Mouse (Mus musculus): ENCODE measurements around the gene Arx. TPM values are rescaled to one million over a fixed set of nuclear protein-coding genes. Genes with fewer than 3 reads are reported as not detected.

The Arx gene
- polyA plus RNA-seq, 1 experiment: not detected

- H3K9me3 ChIP-seq (ENCODE audit: control insufficient read depth, low read length): peaks cover 27% of the 10 kb centered on the region
- peaks cover 100% of the 10 kb centered on the region for H3K27me3 ChIP-seq (ENCODE audit: control insufficient read depth)
- TF ChIP-seq GATA1 (IDR thresholded peaks at IDR 0.05; ENCODE audit: low read length): no peak
- TF ChIP-seq TAL1 (IDR thresholded peaks at IDR 0.05; ENCODE audit: low read length): no peak
- H3K4me1 ChIP-seq (ENCODE audit: control insufficient read depth): no peaks in the 10 kb centered on the region
- no peaks in the 10 kb centered on the region for H3K36me3 ChIP-seq (ENCODE audit: control insufficient read depth)
- no peak overlapping the region for H3K4me3 ChIP-seq (replicated peaks)
Measured at GRCm38 (mm10) chrX:93289851-93290380, 3.7 kb downstream of the Arx start.

DNA sequence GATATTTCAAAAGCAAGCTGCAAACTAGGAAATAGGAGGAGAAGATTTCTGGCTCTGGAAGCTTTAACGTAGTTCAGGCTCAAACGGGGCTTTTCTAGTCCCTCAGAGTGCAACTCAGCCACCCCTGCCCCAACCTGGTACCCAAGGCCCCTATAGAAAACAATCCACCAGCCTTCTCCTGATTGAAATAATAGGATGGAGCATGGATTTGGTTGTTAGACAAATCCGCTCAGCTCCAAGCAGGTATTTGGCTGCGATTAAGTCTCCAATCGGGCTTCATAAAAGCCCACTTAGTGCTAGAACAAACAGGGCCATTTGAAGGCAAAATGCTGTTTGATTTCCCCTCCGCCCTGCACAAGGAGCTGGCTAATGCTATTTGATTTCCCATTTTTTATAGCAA is 5.8 kb downstream of the Arx start:
- H3K4me3 ChIP-seq (replicated peaks): no peak overlapping the region
- H3K36me3 ChIP-seq (ENCODE audit: control insufficient read depth): no peaks in the 10 kb centered on the region
- H3K4me1 ChIP-seq (ENCODE audit: control insufficient read depth): no peaks in the 10 kb centered on the region
- TF ChIP-seq GATA1 (IDR thresholded peaks at IDR 0.05; ENCODE audit: low read length) (no peak), TAL1 (IDR thresholded peaks at IDR 0.05; ENCODE audit: low read length) (no peak)
- H3K9me3 ChIP-seq (ENCODE audit: control insufficient read depth, low read length): peaks cover 17% of the 10 kb centered on the region
- H3K27me3 ChIP-seq (ENCODE audit: control insufficient read depth): peaks cover 100% of the 10 kb centered on the region

- Histone ChIP-seq H3K4me1 (ENCODE audit: control insufficient read depth) (no peaks in the 10 kb centered on the region), H3K27me3 (ENCODE audit: control insufficient read depth) (peaks cover 100% of the 10 kb centered on the region), H3K9me3 (ENCODE audit: control insufficient read depth, low read length) (peaks cover 10% of the 10 kb centered on the region), H3K36me3 (ENCODE audit: control insufficient read depth) (no peaks in the 10 kb centered on the region), H3K4me3 (replicated peaks) (no peak overlapping the region)
- TF ChIP-seq GATA1 (IDR thresholded peaks at IDR 0.05; ENCODE audit: low read length) (no peak), TAL1 (IDR thresholded peaks at IDR 0.05; ENCODE audit: low read length) (no peak)
Measured at GRCm38 (mm10) chrX:93294736-93295490, 8.7 kb downstream of the Arx start.

DNA sequence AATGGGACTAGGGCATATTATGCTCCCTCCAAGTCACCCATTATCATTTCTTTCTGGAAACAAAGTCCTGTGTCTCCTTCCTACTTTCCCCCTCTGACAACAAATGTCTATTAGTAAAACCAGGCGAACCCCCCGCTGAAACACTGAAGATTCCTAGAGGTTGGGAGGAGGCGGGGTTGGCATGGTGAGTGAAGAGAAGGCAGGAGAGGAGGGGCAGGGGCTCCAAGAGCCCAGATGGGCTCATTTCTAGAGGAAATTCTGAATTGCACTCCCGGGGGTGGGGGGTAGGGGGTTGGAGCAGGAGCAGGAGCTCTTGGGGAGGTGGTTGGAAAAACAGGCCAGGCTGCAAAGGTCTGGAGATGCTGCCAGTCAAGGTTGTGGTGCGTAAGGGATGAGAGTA is 9.6 kb downstream of the Arx start:
- TF ChIP-seq TAL1 (IDR thresholded peaks at IDR 0.05; ENCODE audit: low read length) (no peak), GATA1 (IDR thresholded peaks at IDR 0.05; ENCODE audit: low read length) (no peak)
- Histone ChIP-seq H3K27me3 (ENCODE audit: control insufficient read depth) (peaks cover 100% of the 10 kb centered on the region), H3K4me3 (replicated peaks) (no peak overlapping the region), H3K9me3 (ENCODE audit: control insufficient read depth, low read length) (peaks cover 10% of the 10 kb centered on the region), H3K4me1 (ENCODE audit: control insufficient read depth) (no peaks in the 10 kb centered on the region), H3K36me3 (ENCODE audit: control insufficient read depth) (no peaks in the 10 kb centered on the region)

DNA sequence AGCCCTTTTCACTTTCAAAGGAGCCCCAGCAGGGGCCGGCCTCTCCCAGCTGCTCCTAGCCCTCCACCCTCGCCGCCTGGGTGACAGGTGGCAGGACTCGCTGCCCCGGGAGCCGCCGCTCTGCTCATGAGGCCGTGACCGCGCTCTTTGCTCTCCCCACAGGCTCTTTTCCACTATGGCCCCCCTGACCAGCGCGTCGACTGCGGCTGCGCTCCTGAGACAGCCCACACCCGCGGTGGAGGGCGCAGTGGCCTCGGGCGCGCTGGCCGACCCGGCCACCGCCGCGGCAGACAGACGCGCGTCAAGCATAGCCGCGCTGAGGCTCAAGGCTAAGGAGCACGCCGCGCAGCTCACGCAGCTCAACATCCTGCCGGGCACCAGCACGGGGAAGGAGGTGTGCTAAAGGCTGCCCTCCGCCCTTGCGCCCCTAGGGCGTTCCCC is 10.8 kb downstream of the Arx start:
- H3K4me1 ChIP-seq (ENCODE audit: control insufficient read depth): no peaks in the 10 kb centered on the region
- H3K27me3 ChIP-seq (ENCODE audit: control insufficient read depth): peaks cover 100% of the 10 kb centered on the region
- H3K36me3 ChIP-seq (ENCODE audit: control insufficient read depth): no peaks in the 10 kb centered on the region
- no peak overlapping the region for H3K4me3 ChIP-seq (replicated peaks)
- no peak for TF ChIP-seq GATA1 (IDR thresholded peaks at IDR 0.05; ENCODE audit: low read length)
- TF ChIP-seq TAL1 (IDR thresholded peaks at IDR 0.05; ENCODE audit: low read length): no peak
- H3K9me3 ChIP-seq (ENCODE audit: control insufficient read depth, low read length): peaks cover 10% of the 10 kb centered on the region

DNA sequence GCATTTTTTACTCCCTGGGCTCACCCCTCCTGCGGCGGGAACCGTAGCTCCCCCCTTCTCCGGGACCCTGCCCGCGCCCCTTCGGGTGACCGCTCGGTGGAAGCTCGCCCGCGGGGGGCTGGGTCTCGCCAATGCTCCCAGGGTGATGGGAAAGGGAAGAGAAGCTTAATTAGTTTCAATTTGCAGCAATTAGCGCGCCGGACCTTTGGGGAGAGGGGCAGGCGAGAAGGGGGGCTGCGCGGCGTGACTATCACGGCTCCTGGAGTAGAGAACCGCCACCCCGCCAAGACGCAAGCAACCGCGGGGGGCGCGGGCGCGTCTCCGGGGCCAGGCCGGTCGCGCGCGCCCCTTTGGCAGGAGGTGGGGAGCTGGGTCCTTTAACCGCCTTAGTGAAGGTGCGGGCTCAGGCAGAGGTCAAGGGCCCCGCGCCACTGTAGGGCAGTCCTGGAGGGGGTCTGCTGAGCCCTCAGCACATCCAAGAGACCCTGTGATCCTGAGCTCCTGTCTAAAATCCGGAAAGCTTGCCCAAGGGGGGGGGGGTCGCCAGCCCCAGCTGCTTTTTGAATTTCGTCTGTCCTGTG is 12.9 kb downstream of the Arx start:
- peaks cover 10% of the 10 kb centered on the region for H3K9me3 ChIP-seq (ENCODE audit: control insufficient read depth, low read length)
- H3K36me3 ChIP-seq (ENCODE audit: control insufficient read depth): peaks cover 1% of the 10 kb centered on the region; the same call in 1 of the 2 replicates
- peaks cover 92% of the 10 kb centered on the region for H3K27me3 ChIP-seq (ENCODE audit: control insufficient read depth)
- no peaks in the 10 kb centered on the region for H3K4me1 ChIP-seq (ENCODE audit: control insufficient read depth)
- H3K4me3 ChIP-seq (replicated peaks): no peak overlapping the region
- no peak for TF ChIP-seq GATA1 (IDR thresholded peaks at IDR 0.05; ENCODE audit: low read length)
- TF ChIP-seq TAL1 (IDR thresholded peaks at IDR 0.05; ENCODE audit: low read length): no peak

DNA sequence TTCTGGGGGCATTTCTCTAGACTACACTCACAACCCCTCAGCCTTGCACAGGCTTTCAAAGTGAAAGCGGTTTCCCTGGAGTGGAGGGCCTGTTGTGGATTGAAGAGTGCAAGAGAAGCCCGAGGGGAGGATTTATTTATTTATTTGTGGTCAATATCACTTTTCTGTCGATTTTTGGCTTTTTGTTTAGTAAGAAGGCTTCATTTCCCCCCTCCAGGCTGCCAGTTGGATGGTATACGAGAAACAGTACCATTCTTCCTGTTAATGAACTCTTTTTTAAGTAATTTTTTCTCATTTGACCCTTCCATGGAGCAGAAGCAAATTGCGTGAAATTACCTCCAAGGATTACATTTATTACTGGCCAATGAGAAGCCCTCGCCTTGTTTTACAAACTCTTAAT is 13.5 kb downstream of the Arx start:
- peaks cover 4% of the 10 kb centered on the region for H3K36me3 ChIP-seq (ENCODE audit: control insufficient read depth)

GRCm38 (mm10) chrX:93300183-93300815 is 14.1 kb downstream of the Arx start:
- peaks cover 7% of the 10 kb centered on the region for H3K36me3 ChIP-seq (ENCODE audit: control insufficient read depth)
- no peak overlapping the region for H3K4me3 ChIP-seq (replicated peaks)
- H3K27me3 ChIP-seq (ENCODE audit: control insufficient read depth): peaks cover 80% of the 10 kb centered on the region
- peaks cover 10% of the 10 kb centered on the region for H3K9me3 ChIP-seq (ENCODE audit: control insufficient read depth, low read length)
- TF ChIP-seq TAL1 (IDR thresholded peaks at IDR 0.05; ENCODE audit: low read length) (no peak), GATA1 (IDR thresholded peaks at IDR 0.05; ENCODE audit: low read length) (no peak)
- H3K4me1 ChIP-seq (ENCODE audit: control insufficient read depth): no peaks in the 10 kb centered on the region

More for the DNA sequence above, 13.5 kb downstream of the Arx start:
- TF ChIP-seq TAL1 (IDR thresholded peaks at IDR 0.05; ENCODE audit: low read length) (no peak), GATA1 (IDR thresholded peaks at IDR 0.05; ENCODE audit: low read length) (no peak)
- H3K4me1 ChIP-seq (ENCODE audit: control insufficient read depth): no peaks in the 10 kb centered on the region
- peaks cover 10% of the 10 kb centered on the region for H3K9me3 ChIP-seq (ENCODE audit: control insufficient read depth, low read length)
- peaks cover 85% of the 10 kb centered on the region for H3K27me3 ChIP-seq (ENCODE audit: control insufficient read depth)
- H3K4me3 ChIP-seq (replicated peaks): no peak overlapping the region

- no peaks in the 10 kb centered on the region for H3K4me1 ChIP-seq (ENCODE audit: control insufficient read depth)
- no peak for TF ChIP-seq GATA1 (IDR thresholded peaks at IDR 0.05; ENCODE audit: low read length)
- no peak for TF ChIP-seq TAL1 (IDR thresholded peaks at IDR 0.05; ENCODE audit: low read length)
- no peak overlapping the region for H3K4me3 ChIP-seq (replicated peaks)
- H3K9me3 ChIP-seq (ENCODE audit: control insufficient read depth, low read length): peaks cover 6% of the 10 kb centered on the region
- H3K36me3 ChIP-seq (ENCODE audit: control insufficient read depth): peaks cover 13% of the 10 kb centered on the region
- peaks cover 65% of the 10 kb centered on the region for H3K27me3 ChIP-seq (ENCODE audit: control insufficient read depth)
Measured at GRCm38 (mm10) chrX:93301798-93302197, 15.6 kb downstream of the Arx start.

Measured in erythroblast, embryonic 14.5 days (primary cell).